Mouse (Mus musculus): ENCODE measurements around the gene Tmem30b. TPM values are rescaled to one million over a fixed set of nuclear protein-coding genes. Genes with fewer than 3 reads are reported as not detected.
A peak's percentile ranks its signal among the peaks of the same experiment; 100 is the strongest.

The Tmem30b gene
- polyA plus RNA-seq, 1 experiment from 2014 or later: 41.3 TPM

DNA sequence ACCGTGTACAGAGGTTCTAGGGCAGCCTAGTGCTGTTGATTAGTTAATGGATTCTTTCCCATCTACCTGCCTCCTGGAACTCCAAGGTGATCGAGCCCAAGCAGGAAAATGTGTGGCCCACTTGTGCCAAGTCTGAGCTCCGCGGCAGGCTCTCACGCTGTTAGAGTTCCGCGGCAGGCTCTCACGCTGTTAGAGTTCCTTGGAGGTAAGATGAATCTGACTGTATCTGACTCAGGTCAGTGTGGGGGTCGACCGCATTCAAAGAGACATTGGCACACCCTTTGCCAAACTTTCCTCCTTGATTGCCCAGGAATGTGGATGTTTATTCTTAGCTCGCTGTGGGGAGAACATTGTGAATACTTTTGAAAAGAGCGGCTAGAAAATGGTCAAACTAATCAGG is 28.4 kb downstream of the Tmem30b start:
- ATAC-seq (replicated peaks; ENCODE audit: low FRiP score, low TSS enrichment, low read depth): no peak
- H3K4me2 ChIP-seq (ENCODE audit: low read length): no peak overlapping the region
- H3K4me3 ChIP-seq (ENCODE audit: low read depth, low read length): no peak overlapping the region
- H3K9ac ChIP-seq (ENCODE audit: low read length): no peak overlapping the region
- 53% methylated on average over 12 of the region's 12 CpGs for WGBS
- H3K9me3 ChIP-seq (ENCODE audit: control insufficient read depth, low read length): no peaks in the 10 kb centered on the region
- H3K36me3 ChIP-seq (ENCODE audit: control insufficient read depth, insufficient read depth, low read length): no peaks in the 10 kb centered on the region
- DNase-seq (ENCODE audit: low spot score): no peak
- H3K27me3 ChIP-seq (replicated peaks; ENCODE audit: control insufficient read depth, insufficient read depth, low read length): no peaks in the 10 kb centered on the region
- peaks cover 7% of the 10 kb centered on the region for H3K4me1 ChIP-seq (replicated peaks; ENCODE audit: control insufficient read depth, insufficient read depth, low read length)
- H3K27ac ChIP-seq (ENCODE audit: low read depth): no peak overlapping the region

DNA sequence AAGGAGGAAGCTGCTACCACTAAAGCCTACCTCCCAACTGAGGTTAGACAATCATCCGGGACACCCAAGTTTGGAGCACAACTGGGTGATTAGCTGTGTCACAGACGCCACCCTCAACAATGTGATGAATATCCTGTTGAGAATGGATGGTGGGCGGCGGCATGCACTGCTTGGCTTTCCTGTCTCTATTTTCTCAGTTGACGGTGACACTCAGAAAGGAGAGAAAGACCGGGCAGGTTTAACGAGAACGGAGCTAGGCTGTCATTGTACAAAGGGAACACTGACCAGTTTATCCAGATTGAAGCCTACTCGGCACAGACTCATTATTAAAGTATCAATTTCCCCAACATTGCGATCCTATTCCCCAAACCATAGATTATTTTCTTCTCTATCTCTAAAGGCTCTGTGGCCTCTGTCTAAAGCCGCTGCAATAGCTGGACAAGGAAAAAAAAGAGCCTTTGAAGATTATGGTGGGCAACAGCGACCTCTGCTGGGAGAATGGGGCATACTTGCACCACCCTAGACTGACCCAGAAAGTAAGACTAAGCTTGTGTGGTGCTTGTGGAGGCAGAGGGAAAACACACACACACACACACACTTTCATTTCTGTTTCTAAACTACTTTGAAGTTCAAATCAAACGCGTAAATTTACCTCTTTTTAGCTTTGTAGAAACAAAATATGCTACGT is 29.0 kb downstream of the Tmem30b start:
- 47% methylated on average over 15 of the region's 15 CpGs for WGBS
- Histone ChIP-seq H3K9ac (ENCODE audit: low read length) (no peak overlapping the region), H3K27me3 (replicated peaks; ENCODE audit: control insufficient read depth, insufficient read depth, low read length) (no peaks in the 10 kb centered on the region), H3K9me3 (ENCODE audit: control insufficient read depth, low read length) (no peaks in the 10 kb centered on the region), H3K4me1 (replicated peaks; ENCODE audit: control insufficient read depth, insufficient read depth, low read length) (peaks cover 7% of the 10 kb centered on the region), H3K4me2 (ENCODE audit: low read length) (peak overlapping the region; percentile 24; the same call in 1 of the 2 replicates), H3K4me3 (ENCODE audit: low read depth, low read length) (no peak overlapping the region), H3K27ac (ENCODE audit: low read depth) (no peak overlapping the region), H3K36me3 (ENCODE audit: control insufficient read depth, insufficient read depth, low read length) (no peaks in the 10 kb centered on the region)
- ATAC-seq (replicated peaks; ENCODE audit: low FRiP score, low TSS enrichment, low read depth) (0 out of 2 replicates have a peak, but pooled peaks have one; percentile 71), DNase-seq (ENCODE audit: low spot score) (peak; percentile 92)

DNA sequence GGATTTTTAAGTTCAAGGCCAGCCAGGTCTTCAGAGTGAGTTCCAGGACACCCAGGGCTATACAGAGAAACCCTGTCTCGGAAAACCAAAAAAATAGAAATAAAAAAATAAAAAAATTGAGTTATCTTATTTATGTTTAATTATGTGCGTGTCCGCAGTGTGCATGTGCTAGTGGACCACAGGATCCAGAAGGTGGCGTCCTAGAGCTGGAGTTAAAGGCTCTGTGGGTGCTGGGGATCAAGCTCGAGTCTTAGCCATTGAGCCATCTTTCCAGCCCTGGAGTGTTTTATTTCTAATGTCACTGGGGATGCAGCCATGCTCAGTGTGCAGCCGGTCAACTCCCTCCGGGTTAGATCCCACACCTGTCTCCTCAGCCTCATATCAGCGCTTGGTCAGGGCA is 29.7 kb downstream of the Tmem30b start:
- ATAC-seq (replicated peaks; ENCODE audit: low FRiP score, low TSS enrichment, low read depth) (no peak), DNase-seq (ENCODE audit: low spot score) (no peak)
- Histone ChIP-seq H3K36me3 (ENCODE audit: control insufficient read depth, insufficient read depth, low read length) (no peaks in the 10 kb centered on the region), H3K27me3 (replicated peaks; ENCODE audit: control insufficient read depth, insufficient read depth, low read length) (no peaks in the 10 kb centered on the region), H3K27ac (ENCODE audit: low read depth) (no peak overlapping the region), H3K4me2 (ENCODE audit: low read length) (no peak overlapping the region), H3K4me3 (ENCODE audit: low read depth, low read length) (no peak overlapping the region), H3K9ac (ENCODE audit: low read length) (no peak overlapping the region), H3K9me3 (ENCODE audit: control insufficient read depth, low read length) (no peaks in the 10 kb centered on the region), H3K4me1 (replicated peaks; ENCODE audit: control insufficient read depth, insufficient read depth, low read length) (peaks cover 7% of the 10 kb centered on the region)
- 89% methylated on average over 8 of the region's 8 CpGs for WGBS

DNA sequence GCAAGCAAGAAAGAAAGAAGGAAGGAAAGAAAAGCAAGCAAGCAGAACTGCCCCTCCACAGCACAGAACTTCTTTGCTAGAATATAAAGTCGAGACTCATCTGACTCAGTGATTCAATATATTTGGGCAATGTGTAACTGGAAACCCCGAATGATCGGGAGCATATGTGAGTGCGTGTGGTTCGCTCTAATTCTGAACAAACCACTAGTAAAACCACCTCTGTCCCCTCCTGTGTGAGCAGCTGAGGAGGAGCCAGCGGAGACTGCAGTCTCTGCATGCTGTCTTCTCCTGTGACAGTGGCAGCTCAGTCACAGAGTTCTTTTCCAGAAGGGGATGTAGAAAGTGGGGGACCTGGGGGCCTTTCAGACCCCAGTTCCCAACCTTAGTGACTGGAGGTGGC is 31.5 kb downstream of the Tmem30b start:
- 71% methylated on average over 6 of the region's 6 CpGs for WGBS
- H3K4me3 ChIP-seq (ENCODE audit: low read depth, low read length): no peak overlapping the region
- DNase-seq (ENCODE audit: low spot score) (no peak), ATAC-seq (replicated peaks; ENCODE audit: low FRiP score, low TSS enrichment, low read depth) (no peak)
- no peaks in the 10 kb centered on the region for H3K27me3 ChIP-seq (replicated peaks; ENCODE audit: control insufficient read depth, insufficient read depth, low read length)
- no peak overlapping the region for H3K27ac ChIP-seq (ENCODE audit: low read depth)
- no peak overlapping the region for H3K4me2 ChIP-seq (ENCODE audit: low read length)
- no peaks in the 10 kb centered on the region for H3K9me3 ChIP-seq (ENCODE audit: control insufficient read depth, low read length)
- H3K4me1 ChIP-seq (replicated peaks; ENCODE audit: control insufficient read depth, insufficient read depth, low read length): no peaks in the 10 kb centered on the region
- no peaks in the 10 kb centered on the region for H3K36me3 ChIP-seq (ENCODE audit: control insufficient read depth, insufficient read depth, low read length)
- H3K9ac ChIP-seq (ENCODE audit: low read length): no peak overlapping the region

DNA sequence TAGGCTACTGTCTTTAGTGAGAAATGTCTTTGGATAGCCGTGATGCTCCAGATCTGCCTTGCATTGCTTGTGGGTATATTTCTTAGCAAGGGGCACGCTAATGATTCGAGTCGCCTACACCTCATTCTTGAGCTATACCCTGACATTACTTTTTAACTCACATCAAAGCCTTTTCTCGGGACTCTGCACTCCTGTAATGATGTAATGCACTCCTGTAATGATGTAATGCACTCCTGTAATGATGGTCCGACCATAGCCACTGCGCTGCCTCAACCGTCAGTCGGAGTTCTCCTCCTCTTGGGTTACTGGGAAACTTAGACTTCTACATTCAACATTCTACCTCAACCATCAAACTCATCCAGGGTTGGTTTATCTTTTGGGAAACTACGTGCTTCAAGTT is 32.2 kb downstream of the Tmem30b start:
- DNase-seq (ENCODE audit: low spot score) (no peak), ATAC-seq (replicated peaks; ENCODE audit: low FRiP score, low TSS enrichment, low read depth) (no peak)
- no peak overlapping the region for H3K27ac ChIP-seq (ENCODE audit: low read depth)
- 88% methylated on average over 10 of the region's 10 CpGs for WGBS
- H3K4me2 ChIP-seq (ENCODE audit: low read length): no peak overlapping the region
- H3K36me3 ChIP-seq (ENCODE audit: control insufficient read depth, insufficient read depth, low read length): no peaks in the 10 kb centered on the region
- H3K4me1 ChIP-seq (replicated peaks; ENCODE audit: control insufficient read depth, insufficient read depth, low read length): no peaks in the 10 kb centered on the region
- no peaks in the 10 kb centered on the region for H3K27me3 ChIP-seq (replicated peaks; ENCODE audit: control insufficient read depth, insufficient read depth, low read length)
- no peak overlapping the region for H3K9ac ChIP-seq (ENCODE audit: low read length)
- no peak overlapping the region for H3K4me3 ChIP-seq (ENCODE audit: low read depth, low read length)
- no peaks in the 10 kb centered on the region for H3K9me3 ChIP-seq (ENCODE audit: control insufficient read depth, low read length)

DNA sequence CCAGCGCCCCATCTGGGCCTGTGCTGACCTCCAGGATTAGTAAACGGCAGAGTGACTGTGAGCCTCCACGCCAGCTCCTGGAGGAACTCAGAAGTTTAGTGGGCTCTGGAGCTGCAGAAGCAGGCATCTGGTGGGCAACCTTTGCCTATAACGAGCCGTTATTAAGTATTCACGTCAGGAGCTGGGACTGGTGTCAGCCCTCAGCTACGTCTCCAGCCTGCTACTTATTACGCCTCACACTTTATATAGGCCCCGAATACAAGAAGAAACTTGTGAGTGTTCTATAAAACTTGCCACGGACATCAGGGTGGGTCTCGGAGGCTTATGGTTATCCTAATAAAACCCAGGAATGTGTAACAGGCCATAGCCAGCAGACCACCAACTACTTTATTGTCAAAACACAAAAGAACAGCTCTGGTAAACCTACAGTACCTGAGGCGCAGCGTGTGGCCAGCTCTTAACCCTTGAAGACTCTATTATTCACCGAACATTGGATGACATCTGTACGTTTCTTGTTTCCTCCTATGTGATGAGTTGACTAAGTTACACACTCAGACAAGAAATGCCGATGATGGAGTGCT is 34.6 kb downstream of the Tmem30b start:
- Histone ChIP-seq H3K9ac (ENCODE audit: low read length) (no peak overlapping the region), H3K27me3 (replicated peaks; ENCODE audit: control insufficient read depth, insufficient read depth, low read length) (no peaks in the 10 kb centered on the region), H3K36me3 (ENCODE audit: control insufficient read depth, insufficient read depth, low read length) (no peaks in the 10 kb centered on the region), H3K9me3 (ENCODE audit: control insufficient read depth, low read length) (no peaks in the 10 kb centered on the region), H3K4me3 (ENCODE audit: low read depth, low read length) (no peak overlapping the region), H3K4me1 (replicated peaks; ENCODE audit: control insufficient read depth, insufficient read depth, low read length) (no peaks in the 10 kb centered on the region), H3K4me2 (ENCODE audit: low read length) (no peak overlapping the region), H3K27ac (ENCODE audit: low read depth) (no peak overlapping the region)
- WGBS: 72% methylated on average over 16 of the region's 16 CpGs
- no peak for DNase-seq (ENCODE audit: low spot score)
- ATAC-seq (replicated peaks; ENCODE audit: low FRiP score, low TSS enrichment, low read depth): no peak

DNA sequence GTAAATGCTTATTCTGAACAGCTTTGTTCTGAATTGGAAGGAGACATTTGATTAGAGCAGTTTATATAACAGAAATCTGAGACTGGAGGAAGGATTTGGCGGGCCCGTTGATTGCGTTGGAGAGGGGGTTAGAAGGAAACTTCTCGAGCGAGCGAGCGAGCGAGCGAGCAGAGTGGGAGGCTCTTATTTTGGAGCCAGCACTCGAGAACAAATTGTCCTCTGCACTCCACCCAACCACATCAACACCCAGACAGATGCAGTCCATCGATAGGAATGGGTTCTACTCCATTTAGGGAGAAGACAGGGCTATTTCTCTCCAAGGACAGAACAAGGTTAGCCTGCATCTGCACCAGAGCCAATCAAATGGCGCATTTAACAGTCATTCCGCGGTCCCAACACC is 39.1 kb downstream of the Tmem30b start:
- H3K4me1 ChIP-seq (replicated peaks; ENCODE audit: control insufficient read depth, insufficient read depth, low read length): no peaks in the 10 kb centered on the region
- H3K27me3 ChIP-seq (replicated peaks; ENCODE audit: control insufficient read depth, insufficient read depth, low read length): no peaks in the 10 kb centered on the region
- no peak overlapping the region for H3K9ac ChIP-seq (ENCODE audit: low read length)
- H3K4me3 ChIP-seq (ENCODE audit: low read depth, low read length): no peak overlapping the region
- DNase-seq (ENCODE audit: low spot score) (no peak), ATAC-seq (replicated peaks; ENCODE audit: low FRiP score, low TSS enrichment, low read depth) (no peak)
- 61% methylated on average over 14 of the region's 14 CpGs for WGBS
- no peak overlapping the region for H3K27ac ChIP-seq (ENCODE audit: low read depth)
- no peaks in the 10 kb centered on the region for H3K9me3 ChIP-seq (ENCODE audit: control insufficient read depth, low read length)
- no peak overlapping the region; the same call in 1 of the 2 replicates for H3K4me2 ChIP-seq (ENCODE audit: low read length)
- H3K36me3 ChIP-seq (ENCODE audit: control insufficient read depth, insufficient read depth, low read length): no peaks in the 10 kb centered on the region

DNA sequence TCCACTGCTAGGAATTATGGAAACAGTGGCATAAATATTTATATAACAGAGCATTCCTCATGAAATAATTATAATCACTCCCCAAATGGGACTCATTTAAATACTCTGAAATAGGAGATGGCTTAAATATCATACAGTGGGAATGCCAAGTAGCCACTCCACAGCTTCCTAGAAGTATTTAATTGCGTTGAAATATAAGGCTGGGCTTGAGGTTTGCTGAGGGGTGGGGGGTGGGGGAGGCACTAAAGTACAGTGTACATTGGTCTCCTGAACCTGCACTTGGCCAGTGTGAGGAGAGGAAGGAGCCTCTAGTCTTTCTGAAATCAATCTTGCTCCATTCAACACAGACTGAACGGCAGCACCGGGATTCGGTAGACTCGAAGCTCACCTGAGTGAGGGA is 39.5 kb downstream of the Tmem30b start:
- 61% methylated on average over 5 of the region's 5 CpGs for WGBS
- Histone ChIP-seq H3K4me3 (ENCODE audit: low read depth, low read length) (no peak overlapping the region), H3K27me3 (replicated peaks; ENCODE audit: control insufficient read depth, insufficient read depth, low read length) (no peaks in the 10 kb centered on the region), H3K4me1 (replicated peaks; ENCODE audit: control insufficient read depth, insufficient read depth, low read length) (no peaks in the 10 kb centered on the region), H3K4me2 (ENCODE audit: low read length) (no peak overlapping the region; the same call in 1 of the 2 replicates), H3K9me3 (ENCODE audit: control insufficient read depth, low read length) (no peaks in the 10 kb centered on the region), H3K9ac (ENCODE audit: low read length) (no peak overlapping the region), H3K27ac (ENCODE audit: low read depth) (no peak overlapping the region), H3K36me3 (ENCODE audit: control insufficient read depth, insufficient read depth, low read length) (no peaks in the 10 kb centered on the region)
- no peak for DNase-seq (ENCODE audit: low spot score)
- no peak for ATAC-seq (replicated peaks; ENCODE audit: low FRiP score, low TSS enrichment, low read depth)

All from intestine, embryonic 14.5 days (tissue).